Mouse (Mus musculus) kidney, embryonic 15.5 days (tissue): ENCODE measurements at regions not wholly inside any gene's neighbourhood (a gene's known extent, or its start where the extent isn't known, plus 50 kb on each side); places are given as distances from the start of the nearest gene placed in this dataset.

Source experiments
- ATAC-seq: fragments of 200-750 bp; cut with Nextera tagmentation; replicated peaks from 2 replicates; pipeline ENCODE4 v1.8.0; 2017; ENCODE audit warnings: moderate TSS enrichment; ENCODE audit not compliant: low FRiP score
- H3K27ac ChIP-seq: fragments of 300-500 bp; sonication (generic); 2 replicates; pipeline ENCODE4 v1.5.1; 2015; ENCODE audit warnings: mild to moderate bottlenecking, inconsistent platforms
- H3K27me3 ChIP-seq: fragments of 300-500 bp; sonication (generic); 2 replicates; pipeline ENCODE4 v1.6.1; 2015; ENCODE audit warnings: inconsistent platforms
- H3K36me3 ChIP-seq: fragments of 300-500 bp; sonication (generic); 2 replicates; pipeline ENCODE4 v1.6.1; 2015; ENCODE audit warnings: inconsistent platforms
- H3K4me1 ChIP-seq: fragments of 300-500 bp; sonication (generic); 2 replicates; pipeline ENCODE4 v1.6.1; 2015; ENCODE audit warnings: inconsistent platforms
- H3K4me2 ChIP-seq: fragments of 300-500 bp; sonication (generic); 2 replicates; pipeline ENCODE4 v1.6.1; 2015; ENCODE audit warnings: moderate library complexity, mild to moderate bottlenecking, inconsistent platforms
- H3K4me3 ChIP-seq: fragments of 300-500 bp; sonication (generic); replicated peaks from 2 replicates; pipeline ENCODE4 v1.5.1; 2015; ENCODE audit warnings: mild to moderate bottlenecking, inconsistent platforms
- H3K9ac ChIP-seq: fragments of 300-500 bp; sonication (generic); 2 replicates; pipeline ENCODE4 v1.6.1; 2015; ENCODE audit warnings: mild to moderate bottlenecking, inconsistent platforms
- H3K9me3 ChIP-seq: fragments of 300-500 bp; sonication (generic); replicated peaks from 2 replicates; pipeline ENCODE4 v1.6.1; 2016; ENCODE audit warnings: inconsistent platforms
- WGBS: fragments of 180-500 bp; shearing (Covaris S2); methylation state at CpG from one replicate; pipeline ENCODE4 v1.1.7; 2015; ENCODE audit warnings: mixed read lengths; 5-methylcytosine and 5-hydroxymethylcytosine counted together

GRCm38 (mm10) chr7:123932486-123932885 is 50.2 kb upstream of the Hs3st4 start:
- no peak overlapping the region for H3K4me2 ChIP-seq
- H3K27me3 ChIP-seq = no peaks in the 10 kb centered on the region
- H3K4me1 ChIP-seq = no peaks in the 10 kb centered on the region
- 60% methylated on average over 7 of the region's 7 CpGs for WGBS
- no peaks in the 10 kb centered on the region for H3K9me3 ChIP-seq
- H3K27ac ChIP-seq = no peak overlapping the region
- H3K36me3 ChIP-seq = no peaks in the 10 kb centered on the region
- H3K9ac ChIP-seq = no peak overlapping the region
- no peak overlapping the region for H3K4me3 ChIP-seq
- ATAC-seq = no peak
